Comparison of ENCODE assay signal across 8 mouse cellular contexts in the genomic region with DNA sequence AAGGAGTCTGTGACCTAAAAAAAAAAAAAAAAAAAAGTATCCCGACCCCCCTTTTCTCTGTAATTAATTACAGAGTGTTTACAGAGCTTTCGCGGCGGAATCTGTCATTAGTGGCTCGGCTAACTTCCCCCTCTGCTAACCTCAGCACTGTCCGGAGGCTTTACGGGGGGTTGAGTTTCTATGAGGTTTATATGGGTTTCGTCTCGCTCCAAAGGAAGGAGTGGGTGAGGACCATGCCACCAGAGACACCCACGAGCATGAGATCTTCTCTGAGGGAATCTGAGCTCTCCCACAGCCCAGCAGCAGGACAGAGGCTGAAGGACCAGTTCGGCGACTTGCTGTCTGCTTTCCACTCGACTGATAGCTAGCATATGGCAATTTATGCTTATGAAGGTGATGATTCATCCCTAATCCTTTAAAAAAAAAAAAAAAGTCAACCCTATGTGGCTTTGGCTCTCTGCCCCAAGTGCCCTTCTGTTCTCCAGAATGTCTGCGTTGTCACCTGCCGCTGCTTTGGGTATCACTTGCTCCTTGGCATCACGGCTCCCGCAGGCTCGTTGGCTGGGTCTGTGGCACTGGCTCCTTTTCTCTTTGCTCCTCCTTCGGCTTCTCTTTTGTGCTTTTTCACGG. TPM values are rescaled to one million over a fixed set of nuclear protein-coding genes. Genes with fewer than 3 reads are reported as not detected.
A peak's percentile ranks its signal among the peaks of the same experiment; 100 is the strongest.
DNase-seq lines count a peak whose midpoint lies in the region; ATAC-seq and TF ChIP-seq lines count a peak whose summit lies in the region.

No protein-coding gene starts in this region.

- ATAC-seq in forebrain, embryonic 13.5 days = no peak
- ATAC-seq in limb, embryonic 15.5 days (ENCODE audit: insufficient number of reproducible peaks, low FRiP score, low TSS enrichment, low read depth) = no peak
- ATAC-seq in activated CD4-positive, CD25-positive, alpha-beta regulatory T cell, adult 4 months = no peak

- peaks cover 13% of the 10 kb centered on the region for H3K4me1 ChIP-seq in forebrain, embryonic 13.5 days
- H3K4me1 ChIP-seq in limb, embryonic 15.5 days = peaks cover 11% of the 10 kb centered on the region

- TF ChIP-seq CTCF in gastrocnemius, adult 2 months (IDR thresholded peaks at IDR 0.05) = no peak

- no peak overlapping the region for H3K27ac ChIP-seq in gastrocnemius, adult 2 months
- no peak overlapping the region for H3K27ac ChIP-seq in forebrain, embryonic 13.5 days
- 0 out of 2 replicates have a peak overlapping the region, but pooled peaks have one; percentile 11 for H3K27ac ChIP-seq in limb, embryonic 15.5 days

- peak overlapping the region; percentile 48 for H3K4me2 ChIP-seq in forebrain, embryonic 13.5 days
- H3K4me2 ChIP-seq in limb, embryonic 15.5 days = peak overlapping the region; percentile 32

- 22% methylated on average over 20 of the region's 20 CpGs for WGBS in forebrain, embryonic 13.5 days
- WGBS in limb, embryonic 15.5 days = 6% methylated on average over 20 of the region's 20 CpGs

- peak overlapping the region; percentile 46 for H3K4me3 ChIP-seq in gastrocnemius, adult 2 months
- 0 out of 2 replicates have a peak overlapping the region, but pooled peaks have one; percentile 4 for H3K4me3 ChIP-seq in forebrain, embryonic 13.5 days
- peak overlapping the region; percentile 14 for H3K4me3 ChIP-seq in limb, embryonic 15.5 days

- no peak overlapping the region for H3K9ac ChIP-seq in forebrain, embryonic 13.5 days
- no peak overlapping the region for H3K9ac ChIP-seq in limb, embryonic 15.5 days

- intact Hi-C loops in gastrocnemius, adult 2 months (cut with DNase I) = no loop called here

- DNase-seq in gastrocnemius, adult 2 months = no peak
- DNase-seq in gastrocnemius, adult 18-20 months (ENCODE audit: low spot score) = no peak
- peak; percentile 20 for DNase-seq in thymus, postnatal 0 days (ENCODE audit: low spot score)
- DNase-seq in thymus, postnatal 25 days = no peak
- peak; percentile 19 for DNase-seq in right cerebral cortex, adult 18-20 months

- H3K36me3 ChIP-seq in forebrain, embryonic 13.5 days (ENCODE audit: poor library complexity, severe bottlenecking) = no peaks in the 10 kb centered on the region
- H3K36me3 ChIP-seq in limb, embryonic 15.5 days = no peaks in the 10 kb centered on the region

- peaks cover 9% of the 10 kb centered on the region for H3K27me3 ChIP-seq in forebrain, embryonic 13.5 days
- H3K27me3 ChIP-seq in limb, embryonic 15.5 days = peaks cover 6% of the 10 kb centered on the region; the same call in 1 of the 2 replicates

- no peaks in the 10 kb centered on the region for H3K9me3 ChIP-seq in forebrain, embryonic 13.5 days (replicated peaks)
- H3K9me3 ChIP-seq in limb, embryonic 15.5 days = no peaks in the 10 kb centered on the region

RNA-seq across cellular contexts. Expression of gene Jarid2, which starts 55.8 kb away (rescaled TPM):
- 10 to 100 TPM; 26.0 to 29.0 TPM for total RNA-seq in gastrocnemius, adult 2 months (2021)
- 10 to 100 TPM; 17.4 to 20.0 TPM for total RNA-seq in gastrocnemius, adult 18-20 months (2021)
- 20.2 and 20.5 TPM in 2 replicates for polyA plus RNA-seq in thymus, postnatal 0 days (2015; fragmentation: Nextera tagmentation; extraction: Ambion mirVana)
- polyA plus RNA-seq in forebrain, embryonic 13.5 days (2015; fragmentation: Nextera tagmentation; extraction: Ambion mirVana) = 36.7 and 39.9 TPM in 2 replicates
- 27.4 and 33.3 TPM in 2 replicates for polyA plus RNA-seq in limb, embryonic 15.5 days (2015; fragmentation: Nextera tagmentation; extraction: Ambion mirVana)
- polyA plus RNA-seq in activated CD4-positive, CD25-positive, alpha-beta regulatory T cell, adult 4 months (2017; shearing (Covaris generic)) = 10 to 100 TPM; 47.3 to 58.1 TPM

Comparison
In these comparisons a context has a peak if more than half of its experiments do, and no peak if none do; other contexts are left out.
1. DNase-seq: peak in thymus, postnatal 0 days (single experiment) and right cerebral cortex, adult 18-20 months (single experiment); none in gastrocnemius, adult 2 months (single experiment), gastrocnemius, adult 18-20 months (single experiment) and thymus, postnatal 25 days (single experiment).
2. Peak in every context shown above with its lines, with median percentiles within 50 percentile points of each other: H3K4me3 ChIP-seq.